Mouse (Mus musculus) left cerebral cortex, adult 2 months (tissue): ENCODE measurements around the gene Hmx2. TPM values are rescaled to one million over a fixed set of nuclear protein-coding genes. Genes with fewer than 3 reads are reported as not detected.
A peak's percentile ranks its signal among the peaks of the same experiment; 100 is the strongest.

Experiments
- DNase-seq, 2 experiments: peaks; one replicate each; pipeline ENCODE4 v3.0.0; 2021 to 2022; ENCODE audit warnings: low spot score in 2 of 2, mixed read lengths in 1 of 2; ENCODE audit errors: extremely low spot score in 1 of 2
- H3K27ac ChIP-seq: fragments of 200-600 bp; 2 replicates; pipeline ENCODE4 v1.8.1; 2022
- H3K4me3 ChIP-seq: fragments of 200-600 bp; 2 replicates; pipeline ENCODE4 v1.8.1; 2022
- CTCF ChIP-seq: fragments of 200-600 bp; IDR thresholded peaks from 2 replicates; pipeline ENCODE4 v1.8.1; 2022; ENCODE audit warnings: antibody characterized with exemption, mild to moderate bottlenecking, moderate library complexity
- intact Hi-C: fragments of 180-260 bp; cut with DNase I; formaldehyde crosslinking; loops from one replicate; pipeline ENCODE4 v1.15.1; 2025
- long read RNA-seq, 2 experiments: library from polyadenylated mRNA; stranded (forward); transcript quantifications; one replicate each; pipeline ENCODE4 v2.0.0; 2021; ENCODE audit warnings: borderline mapping rate in 2 of 2
- total RNA-seq, 2 experiments: library from RNA; stranded (reverse); gene quantifications; 2 replicates each; pipeline ENCODE4 v1.2.3; 2021

Hmx2 gene
- total RNA-seq, result not detected
- long read RNA-seq, experiment 1, result 0 reads
- long read RNA-seq, experiment 2, result 0 reads

DNA sequence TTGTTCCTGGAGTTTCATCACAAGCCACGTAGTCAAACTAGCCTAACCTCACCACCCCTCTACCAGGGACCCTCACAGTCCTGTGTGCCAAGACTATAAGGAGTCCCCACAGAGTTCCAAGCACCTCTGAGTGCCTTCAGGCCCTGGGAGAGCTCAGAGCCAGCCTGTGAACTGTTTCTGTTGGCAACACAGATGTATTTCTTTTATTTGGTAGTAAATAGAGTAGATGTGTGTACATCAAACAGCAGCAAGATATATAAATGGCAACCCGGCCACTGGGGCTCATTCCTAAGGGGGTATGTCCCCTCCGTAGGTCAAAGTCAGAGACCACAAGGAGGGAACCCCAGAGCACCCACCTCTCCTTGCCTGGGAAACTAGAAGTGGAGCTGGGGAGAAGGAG is at the start of gene Hmx2:
TSS of gene Hmx2 (plus strand) at position 301 of the 400 bp plus-strand sequence.
- H3K4me3 ChIP-seq, result no peak within 1 kb of the TSS
- intact Hi-C loops, result loop anchor here (10.0 kb wide), 2 partner anchors 96 to 666 kb away; no protein-coding TSS in a partner anchor

GRCm38 (mm10) chr7:131503739-131504138 is 44.8 kb upstream of the Hmx2 start:
- TF ChIP-seq CTCF, result no peak
- no peak for DNase-seq
- Histone ChIP-seq H3K27ac (no peak overlapping the region), H3K4me3 (no peak overlapping the region)
- intact Hi-C loops, result no loop called here

More for the DNA sequence above, at the start of gene Hmx2:
- H3K27ac ChIP-seq, result no peak within 1 kb of the TSS
- no peak for DNase-seq
- no peak for TF ChIP-seq CTCF

DNA sequence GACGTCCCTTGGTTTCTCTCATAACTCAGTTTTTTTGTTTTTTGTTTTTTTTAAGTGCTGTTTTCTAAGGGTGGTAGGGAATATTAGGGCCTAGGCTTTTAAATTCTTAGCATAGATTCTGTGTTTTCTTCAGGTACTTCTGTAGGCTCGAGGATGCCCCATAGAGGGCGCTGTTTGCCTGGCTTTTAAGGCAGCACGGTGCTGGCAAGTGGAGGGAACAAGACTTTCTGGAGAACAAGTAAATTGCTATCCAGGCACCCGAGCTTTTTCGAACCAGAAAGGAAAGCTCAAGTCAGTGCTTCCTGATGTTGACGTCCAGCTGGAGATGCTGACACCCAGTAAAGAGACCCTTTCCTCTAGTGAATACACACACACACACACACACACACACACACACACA is 8.6 kb upstream of the Hmx2 start:
- intact Hi-C loops, result loop anchor here (1.0 to 10.0 kb wide), 5 partner anchors 17 to 675 kb away; no protein-coding TSS in a partner anchor
- Histone ChIP-seq H3K4me3 (no peak overlapping the region), H3K27ac (no peak overlapping the region)
- TF ChIP-seq CTCF, result peak; percentile 88
- peak; percentile 72 to 85 for DNase-seq

DNA sequence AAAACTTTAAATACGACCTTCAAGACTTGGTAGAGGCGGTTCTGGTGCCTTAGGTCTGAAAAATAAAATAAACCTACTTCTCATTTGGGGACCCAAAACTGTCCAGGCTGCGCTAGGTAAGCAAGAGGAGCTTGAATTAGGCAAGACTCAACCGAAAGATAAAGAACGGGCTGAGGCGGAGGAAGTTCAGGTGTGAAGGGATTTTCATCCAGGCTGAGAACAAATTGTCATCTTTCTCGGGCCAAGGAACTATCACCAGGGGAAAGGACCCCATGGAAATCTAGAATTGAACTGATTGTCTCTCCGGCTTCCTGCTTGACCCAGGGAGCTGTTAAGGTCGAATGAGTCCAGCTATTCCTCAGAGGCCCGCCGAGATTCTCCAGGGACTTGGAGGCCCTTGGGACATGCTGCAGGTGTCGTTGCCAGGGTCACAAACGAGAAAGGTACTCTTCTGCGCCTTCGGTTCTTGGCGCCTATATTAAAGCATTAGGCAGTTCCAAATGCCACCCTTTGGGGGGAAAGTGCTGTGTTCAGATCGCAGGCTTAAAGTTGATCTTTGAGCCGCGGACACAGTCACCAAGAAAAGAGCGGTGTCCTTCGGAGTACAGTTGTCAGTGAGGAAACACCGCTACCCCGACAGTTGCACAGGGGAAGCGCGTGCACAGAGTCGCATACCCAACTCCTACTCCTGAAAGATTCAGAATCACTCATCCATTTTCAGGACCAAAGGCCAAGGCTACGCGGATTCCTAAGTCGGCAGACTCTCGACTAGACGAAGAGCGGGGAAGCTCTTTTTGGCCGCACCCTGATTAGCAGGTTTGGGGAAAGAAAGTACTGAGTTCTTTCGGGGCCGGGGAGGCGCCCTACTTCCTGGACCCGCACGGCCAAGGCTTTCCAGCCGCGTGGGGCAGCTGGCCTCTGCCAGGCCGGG is 7.1 kb upstream of the Hmx2 start:
- DNase-seq, result no peak
- Histone ChIP-seq H3K4me3 (no peak overlapping the region), H3K27ac (no peak overlapping the region)
- TF ChIP-seq CTCF, result no peak
- intact Hi-C loops, result loop anchor here (2.0 to 10.0 kb wide), 4 partner anchors 15 to 673 kb away; no protein-coding TSS in a partner anchor

DNA sequence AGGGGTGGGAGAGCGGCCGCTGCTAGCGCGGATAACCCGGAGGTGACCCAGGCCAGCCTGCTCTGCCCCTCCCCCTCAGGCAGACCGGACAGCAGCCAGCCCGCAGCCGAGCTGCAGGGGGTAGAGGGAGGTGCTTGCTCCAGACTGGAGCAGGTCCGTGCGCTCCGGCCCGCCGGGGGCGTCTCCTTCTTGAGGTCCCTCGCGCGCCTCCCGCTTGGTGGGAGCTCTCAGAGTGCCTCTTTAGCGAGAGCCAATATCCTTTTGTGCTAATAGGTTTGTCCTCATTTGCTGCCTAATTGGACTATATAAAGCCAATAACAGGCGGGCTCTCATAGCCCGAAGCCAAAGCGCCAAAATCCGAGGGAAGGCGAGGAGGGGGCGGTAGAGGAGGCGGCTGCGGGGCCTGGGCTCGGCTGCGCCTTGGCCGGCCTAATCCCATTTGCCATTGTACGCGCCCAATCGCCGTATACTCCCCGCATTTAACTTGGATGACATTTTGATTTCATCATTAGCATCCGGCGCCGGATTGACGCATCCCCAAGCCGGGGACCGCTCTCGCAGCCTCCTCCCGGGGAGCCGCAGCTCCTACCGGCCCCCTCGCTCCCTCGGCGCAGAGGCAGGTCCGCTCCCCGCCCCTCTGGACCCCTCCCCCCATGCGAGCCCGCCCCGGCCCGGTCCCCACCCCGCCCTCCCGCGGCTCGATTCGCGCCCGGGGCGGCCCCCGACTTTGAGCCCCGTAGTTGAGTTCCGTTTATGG is 6.3 kb upstream of the Hmx2 start, which contains the start of gene Hmx3:
TSS of gene Hmx3 (plus strand) at position 753 of the 757 bp plus-strand sequence.
- peak in 1 of 2 experiments; percentile 11 for DNase-seq
- TF ChIP-seq CTCF, result no peak
- H3K4me3 ChIP-seq, result no peak within 1 kb of the TSS
- intact Hi-C loops, result loop anchor here (10.0 kb wide), 2 partner anchors 103 to 673 kb away; no protein-coding TSS in a partner anchor
- no peak within 1 kb of the TSS for H3K27ac ChIP-seq

DNA sequence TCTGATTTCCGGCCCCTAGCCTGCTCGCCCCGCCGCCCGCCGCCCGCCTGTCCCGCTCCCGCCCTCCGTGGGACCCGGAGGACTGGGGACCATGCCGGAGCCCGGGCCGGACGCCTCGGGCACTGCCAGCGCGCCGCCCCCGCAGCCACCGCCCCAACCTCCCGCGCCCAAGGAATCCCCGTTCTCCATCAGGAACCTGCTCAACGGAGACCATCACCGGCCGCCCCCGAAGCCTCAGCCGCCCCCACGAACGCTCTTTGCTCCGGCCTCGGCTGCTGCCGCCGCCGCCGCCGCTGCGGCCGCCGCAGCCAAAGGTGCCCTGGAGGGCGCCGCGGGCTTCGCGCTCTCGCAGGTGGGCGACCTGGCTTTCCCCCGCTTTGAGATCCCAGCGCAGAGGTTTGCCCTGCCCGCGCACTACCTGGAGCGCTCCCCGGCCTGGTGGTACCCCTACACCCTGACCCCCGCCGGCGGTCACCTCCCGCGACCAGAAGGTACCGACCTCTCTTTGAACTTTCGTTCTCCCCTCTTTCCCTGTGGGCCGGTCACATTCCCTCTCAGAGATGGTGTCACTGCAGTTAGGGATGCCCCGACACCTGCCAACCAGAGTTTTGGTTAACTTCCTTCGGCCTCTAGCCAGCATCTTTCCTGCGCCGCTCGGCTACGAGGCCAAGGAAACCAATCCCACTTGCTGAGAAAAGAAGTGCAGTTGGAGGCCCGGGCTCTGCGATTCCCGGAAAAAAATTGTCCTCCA is 5.5 kb upstream of the Hmx2 start:
- DNase-seq, result peak in 1 of 2 experiments; percentile 13
- no peak for TF ChIP-seq CTCF
- intact Hi-C loops, result loop anchor here (10.0 kb wide), 2 partner anchors 102 to 672 kb away; no protein-coding TSS in a partner anchor
- H3K4me3 ChIP-seq, result no peak overlapping the region
- H3K27ac ChIP-seq, result no peak overlapping the region

- Histone ChIP-seq H3K4me3 (no peak overlapping the region), H3K27ac (no peak overlapping the region)
- intact Hi-C loops, result loop anchor here (10.0 kb wide), 2 partner anchors 101 to 671 kb away; no protein-coding TSS in a partner anchor
- TF ChIP-seq CTCF, result no peak
- peak in 1 of 2 experiments; percentile 13 for DNase-seq
Observed at GRCm38 (mm10) chr7:131543623-131544481, 4.7 kb upstream of the Hmx2 start.

DNA sequence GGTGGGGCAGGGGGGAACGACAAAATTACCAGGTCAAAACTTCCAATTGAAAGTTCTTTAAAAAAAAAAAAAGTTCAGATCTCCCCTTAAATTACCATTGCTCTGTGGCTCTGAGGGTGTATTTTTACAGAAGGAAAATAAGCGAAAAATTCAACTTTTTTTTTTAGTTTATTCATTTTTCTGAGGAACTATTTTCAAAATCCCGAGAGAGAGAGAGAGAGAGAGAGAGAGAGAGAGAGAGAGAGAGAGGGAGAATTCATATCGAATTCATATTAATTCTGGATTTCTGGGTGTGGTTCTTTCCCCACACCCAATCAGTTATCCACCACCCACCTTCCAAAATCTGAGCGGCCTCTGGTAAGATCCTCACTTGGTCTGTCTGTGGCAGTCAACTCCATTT is 3.7 kb upstream of the Hmx2 start:
- intact Hi-C loops, result loop anchor here (10.0 kb wide), 2 partner anchors 100 to 670 kb away; no protein-coding TSS in a partner anchor
- Histone ChIP-seq H3K4me3 (no peak overlapping the region), H3K27ac (no peak overlapping the region)
- DNase-seq, result no peak
- no peak for TF ChIP-seq CTCF

DNA sequence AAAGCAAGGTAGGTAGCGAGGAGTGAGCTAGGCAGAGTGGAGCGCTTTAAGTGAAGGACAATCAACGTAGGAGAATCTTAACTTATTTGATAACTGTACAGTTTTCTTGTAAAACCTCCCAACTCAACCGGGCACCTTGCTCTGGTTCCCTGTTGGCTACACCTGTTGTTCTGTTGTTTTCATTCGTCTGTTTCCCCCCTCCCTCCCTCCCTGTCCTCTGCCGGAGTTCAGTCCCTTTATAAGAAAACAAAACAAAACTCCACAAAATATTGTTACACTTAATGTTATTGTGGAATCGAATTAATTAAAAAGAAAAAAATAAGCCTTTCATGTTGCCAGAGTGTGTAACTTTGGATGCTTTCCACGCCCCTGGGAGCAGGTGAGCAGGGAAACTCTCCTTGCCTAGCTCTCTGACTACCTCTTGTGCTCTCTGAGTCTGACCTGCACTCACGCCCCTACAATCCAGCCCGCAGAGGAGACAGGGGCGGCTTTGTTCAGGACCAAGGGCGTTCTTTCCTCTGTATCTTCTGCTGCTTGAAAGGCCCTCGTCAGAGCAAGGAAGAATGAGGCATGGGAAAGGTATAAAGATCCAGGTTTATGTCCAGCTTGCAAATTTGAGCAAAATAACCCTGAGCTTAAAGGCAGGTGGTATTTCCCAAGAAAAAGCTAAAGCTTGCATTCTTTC is 2.7 kb upstream of the Hmx2 start:
- no peak overlapping the region for H3K27ac ChIP-seq
- intact Hi-C loops, result loop anchor here (10.0 kb wide), 2 partner anchors 99 to 669 kb away; no protein-coding TSS in a partner anchor
- no peak for TF ChIP-seq CTCF

More for the DNA sequence above, 2.7 kb upstream of the Hmx2 start:
- no peak overlapping the region for H3K4me3 ChIP-seq
- DNase-seq, result no peak
